Mouse (Mus musculus): ENCODE data around the gene Ankrd9. TPM values are rescaled to one million over a fixed set of nuclear protein-coding genes. Genes with fewer than 3 reads are reported as not detected.

The Ankrd9 gene
- polyA plus RNA-seq, 1 experiment = 21.0 TPM

DNA sequence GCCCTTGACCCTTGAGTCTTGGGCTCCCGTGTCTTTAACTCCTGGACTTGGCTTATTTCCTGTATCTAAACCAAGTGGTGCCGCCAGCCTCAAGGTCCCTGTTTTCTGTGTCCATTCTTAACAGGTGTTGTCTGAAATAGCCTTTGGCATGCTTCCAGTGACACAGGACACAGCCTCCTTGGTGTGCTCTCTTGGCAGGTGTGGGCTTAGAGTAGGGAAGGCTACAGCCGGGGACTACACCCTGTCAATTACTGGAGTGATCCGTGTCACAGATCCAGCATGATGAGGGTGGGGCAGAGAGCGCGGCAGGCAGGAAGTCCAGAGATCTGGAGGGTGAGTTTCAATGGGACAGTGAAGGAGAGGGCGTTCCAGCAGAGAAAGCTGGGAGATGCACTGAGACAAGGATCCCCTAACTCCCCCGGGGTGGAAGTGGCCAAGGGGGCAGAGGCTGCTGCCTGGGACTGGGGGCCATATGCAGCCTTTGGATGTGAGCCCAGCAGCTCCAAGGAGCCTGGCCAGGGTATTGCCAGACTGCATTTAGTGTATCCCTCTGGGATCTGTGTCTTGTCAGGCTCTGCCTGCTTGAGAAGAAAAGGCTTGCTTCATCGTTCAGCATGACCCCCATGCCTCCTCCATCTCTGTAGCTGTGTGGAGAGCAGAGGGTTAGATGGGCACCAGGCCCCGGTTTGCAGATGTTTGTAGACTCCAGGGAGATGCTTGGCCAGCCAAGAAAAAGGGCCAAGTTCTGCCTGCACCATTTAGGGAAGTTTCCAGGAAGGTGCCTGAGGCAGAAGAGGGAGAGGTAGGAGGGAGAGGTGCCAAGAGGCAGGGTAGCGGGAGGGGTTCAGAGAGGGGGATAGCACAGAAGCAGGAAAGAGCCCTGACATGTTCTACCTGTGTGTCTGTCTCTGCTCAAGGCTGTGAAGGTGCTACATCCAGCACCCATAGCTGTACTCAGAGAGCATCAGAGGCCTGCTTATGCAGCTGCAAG lies 30.0 kb upstream of the Ankrd9 start:
- H3K4me3 ChIP-seq (ENCODE audit: extremely low read depth, insufficient read depth, insufficient read length) = no peak overlapping the region
- H3K27ac ChIP-seq (ENCODE audit: insufficient read depth, low read length) = no peak overlapping the region
- TF ChIP-seq POLR2A (IDR thresholded peaks at IDR 0.05; ENCODE audit: low read depth, low read length) (no peak), CTCF (IDR thresholded peaks at IDR 0.05; ENCODE audit: extremely low read depth, insufficient read depth, insufficient read length, insufficient replicate concordance) (no peak)
- H3K27me3 ChIP-seq (ENCODE audit: control insufficient read depth, insufficient read depth, low read length) = no peaks in the 10 kb centered on the region
- 82% methylated on average over 11 of the region's 11 CpGs for WGBS
- H3K36me3 ChIP-seq (ENCODE audit: control insufficient read depth, insufficient read depth, low read length) = no peaks in the 10 kb centered on the region
- H3K4me1 ChIP-seq (ENCODE audit: control insufficient read depth, insufficient read depth, insufficient read length) = peaks cover 5% of the 10 kb centered on the region; the same call in 1 of the 2 replicates
- no peak for DNase-seq (ENCODE audit: low read depth in 1 of 2, low spot score in 2 of 2)

DNA sequence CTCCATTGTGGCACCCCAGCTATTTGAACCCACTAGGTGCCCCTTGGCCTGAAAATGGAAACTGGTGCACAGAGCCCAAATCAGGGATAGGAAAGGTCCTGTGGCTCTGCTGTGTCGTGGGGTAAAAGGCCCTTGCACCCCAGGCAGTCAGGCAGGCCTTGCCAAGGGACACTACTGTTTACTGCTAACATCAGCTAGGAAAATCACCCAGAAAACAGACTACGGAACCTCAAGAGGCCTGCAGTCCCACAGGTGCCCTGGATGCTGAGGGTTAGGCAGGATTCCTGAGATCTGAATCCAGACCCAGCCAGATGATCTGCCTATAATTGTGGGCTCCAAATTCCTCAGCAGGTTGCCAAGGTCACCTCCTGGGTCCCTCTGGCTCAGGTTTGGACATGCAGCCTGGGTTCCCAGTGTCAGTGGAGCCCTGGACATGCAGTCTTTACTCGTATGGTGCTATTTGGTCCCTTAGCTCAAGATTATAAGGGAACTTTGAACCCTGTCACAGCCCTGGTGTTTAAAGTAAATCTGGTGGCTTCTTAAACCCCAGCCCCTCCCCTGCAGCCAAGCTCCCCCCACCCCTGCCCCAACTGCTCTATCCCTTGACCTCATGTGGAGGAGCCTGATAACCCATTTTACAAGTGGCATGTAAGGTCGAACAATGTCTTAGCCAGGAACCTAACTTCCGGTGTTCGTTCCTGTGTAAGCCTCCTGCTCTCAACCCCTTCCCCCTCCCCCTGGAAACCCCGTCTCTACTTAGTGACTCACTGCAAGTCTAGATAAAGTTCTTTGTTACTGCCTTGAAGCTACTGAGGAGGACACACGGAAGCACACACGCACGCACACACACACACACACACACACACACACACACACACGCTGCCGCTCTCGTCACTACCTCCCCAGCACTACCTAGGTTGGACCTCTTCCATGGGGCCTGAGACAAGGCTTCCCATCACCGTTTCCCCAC lies 28.6 kb upstream of the Ankrd9 start:
- no peak for TF ChIP-seq CTCF (IDR thresholded peaks at IDR 0.05; ENCODE audit: extremely low read depth, insufficient read depth, insufficient read length, insufficient replicate concordance)
- Histone ChIP-seq H3K36me3 (ENCODE audit: control insufficient read depth, insufficient read depth, low read length) (no peaks in the 10 kb centered on the region), H3K4me3 (ENCODE audit: extremely low read depth, insufficient read depth, insufficient read length) (no peak overlapping the region), H3K27me3 (ENCODE audit: control insufficient read depth, insufficient read depth, low read length) (no peaks in the 10 kb centered on the region), H3K4me1 (ENCODE audit: control insufficient read depth, insufficient read depth, insufficient read length) (peaks cover 5% of the 10 kb centered on the region; the same call in 1 of the 2 replicates), H3K27ac (ENCODE audit: insufficient read depth, low read length) (no peak overlapping the region)
- peak; percentile 20 to 59 for DNase-seq (ENCODE audit: low read depth in 1 of 2, low spot score in 2 of 2)
- 40% methylated on average over 14 of the region's 14 CpGs for WGBS

DNA sequence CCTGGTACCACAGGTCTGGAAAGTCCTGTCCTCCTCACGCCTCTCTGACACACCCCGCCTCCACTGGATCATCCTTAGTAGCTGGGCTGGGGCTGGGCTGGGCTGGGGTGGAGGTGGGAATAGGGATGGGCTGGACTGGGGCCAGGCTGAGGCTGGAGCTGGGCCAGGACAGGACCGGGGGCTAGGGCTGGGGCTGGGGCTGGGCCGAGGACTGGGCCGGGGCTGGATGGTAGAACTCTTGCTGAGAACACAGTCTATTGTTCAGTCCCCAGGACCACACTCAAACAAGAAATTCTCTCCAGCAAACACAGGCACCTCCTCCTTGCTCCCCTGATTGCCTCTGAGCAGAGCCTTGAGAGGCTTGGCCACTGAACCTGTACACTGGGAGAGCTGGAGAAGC lies 27.5 kb upstream of the Ankrd9 start:
- TF ChIP-seq CTCF (IDR thresholded peaks at IDR 0.05; ENCODE audit: extremely low read depth, insufficient read depth, insufficient read length, insufficient replicate concordance) (no peak), POLR2A (IDR thresholded peaks at IDR 0.05; ENCODE audit: low read depth, low read length) (no peak)
- WGBS = 98% methylated on average over 5 of the region's 5 CpGs
- Histone ChIP-seq H3K27ac (ENCODE audit: insufficient read depth, low read length) (no peak overlapping the region), H3K27me3 (ENCODE audit: control insufficient read depth, insufficient read depth, low read length) (no peaks in the 10 kb centered on the region), H3K4me1 (ENCODE audit: control insufficient read depth, insufficient read depth, insufficient read length) (peaks cover 5% of the 10 kb centered on the region; the same call in 1 of the 2 replicates), H3K36me3 (ENCODE audit: control insufficient read depth, insufficient read depth, low read length) (no peaks in the 10 kb centered on the region), H3K4me3 (ENCODE audit: extremely low read depth, insufficient read depth, insufficient read length) (no peak overlapping the region)
- no peak for DNase-seq (ENCODE audit: low read depth in 1 of 2, low spot score in 2 of 2)

DNA sequence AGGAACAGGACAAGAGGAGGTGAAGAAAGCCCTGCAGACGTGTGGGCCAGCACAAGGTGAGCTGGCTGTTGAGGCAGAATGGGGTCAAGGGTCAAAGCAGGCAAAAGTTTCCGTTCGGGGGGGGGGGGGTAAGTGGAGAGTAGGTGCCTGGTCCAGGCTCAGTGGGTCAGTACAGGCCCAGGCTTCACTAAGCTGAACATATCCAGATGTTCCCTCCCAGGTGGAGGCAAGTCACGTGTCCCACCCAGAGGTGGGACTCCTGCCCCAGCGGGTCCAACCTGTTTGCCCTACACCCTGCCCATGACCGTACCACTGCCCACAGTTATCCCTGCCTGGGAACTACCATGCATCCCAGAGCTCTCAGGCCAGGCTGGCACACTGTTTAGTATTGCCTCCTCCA lies 27.0 kb upstream of the Ankrd9 start:
- WGBS = 87% methylated on average over 6 of the region's 6 CpGs
- Histone ChIP-seq H3K27me3 (ENCODE audit: control insufficient read depth, insufficient read depth, low read length) (no peaks in the 10 kb centered on the region), H3K36me3 (ENCODE audit: control insufficient read depth, insufficient read depth, low read length) (no peaks in the 10 kb centered on the region), H3K27ac (ENCODE audit: insufficient read depth, low read length) (no peak overlapping the region), H3K4me1 (ENCODE audit: control insufficient read depth, insufficient read depth, insufficient read length) (peaks cover 5% of the 10 kb centered on the region; the same call in 1 of the 2 replicates), H3K4me3 (ENCODE audit: extremely low read depth, insufficient read depth, insufficient read length) (no peak overlapping the region)
- TF ChIP-seq CTCF (IDR thresholded peaks at IDR 0.05; ENCODE audit: extremely low read depth, insufficient read depth, insufficient read length, insufficient replicate concordance) = no peak
- TF ChIP-seq POLR2A (IDR thresholded peaks at IDR 0.05; ENCODE audit: low read depth, low read length) = no peak
- no peak for DNase-seq (ENCODE audit: low read depth in 1 of 2, low spot score in 2 of 2)

DNA sequence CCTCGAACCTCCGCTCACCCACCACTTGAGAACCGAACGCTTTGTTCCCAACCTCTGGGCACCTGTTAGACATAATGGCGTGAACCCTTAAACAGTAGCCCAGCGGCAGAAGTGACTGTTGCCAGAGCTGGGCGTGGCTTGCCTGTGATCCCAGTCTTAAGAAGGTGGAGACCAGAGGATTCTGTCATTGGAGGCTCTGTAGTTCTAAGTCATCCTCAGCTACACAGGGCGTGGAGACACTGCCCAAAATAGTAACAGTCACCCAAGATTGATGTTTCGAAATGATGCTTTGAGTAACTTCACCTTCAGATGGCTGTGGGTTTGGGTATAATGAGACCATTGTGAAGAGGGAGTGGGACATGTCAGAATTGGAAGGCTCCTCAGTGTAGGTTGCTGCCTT lies 25.3 kb upstream of the Ankrd9 start:
- TF ChIP-seq CTCF (IDR thresholded peaks at IDR 0.05; ENCODE audit: extremely low read depth, insufficient read depth, insufficient read length, insufficient replicate concordance) (no peak), POLR2A (IDR thresholded peaks at IDR 0.05; ENCODE audit: low read depth, low read length) (no peak)
- Histone ChIP-seq H3K4me1 (ENCODE audit: control insufficient read depth, insufficient read depth, insufficient read length) (peaks cover 5% of the 10 kb centered on the region; the same call in 1 of the 2 replicates), H3K27ac (ENCODE audit: insufficient read depth, low read length) (no peak overlapping the region), H3K27me3 (ENCODE audit: control insufficient read depth, insufficient read depth, low read length) (no peaks in the 10 kb centered on the region), H3K4me3 (ENCODE audit: extremely low read depth, insufficient read depth, insufficient read length) (no peak overlapping the region), H3K36me3 (ENCODE audit: control insufficient read depth, insufficient read depth, low read length) (no peaks in the 10 kb centered on the region)
- WGBS = 76% methylated on average over 9 of the region's 9 CpGs
- DNase-seq (ENCODE audit: low read depth in 1 of 2, low spot score in 2 of 2) = no peak

DNA sequence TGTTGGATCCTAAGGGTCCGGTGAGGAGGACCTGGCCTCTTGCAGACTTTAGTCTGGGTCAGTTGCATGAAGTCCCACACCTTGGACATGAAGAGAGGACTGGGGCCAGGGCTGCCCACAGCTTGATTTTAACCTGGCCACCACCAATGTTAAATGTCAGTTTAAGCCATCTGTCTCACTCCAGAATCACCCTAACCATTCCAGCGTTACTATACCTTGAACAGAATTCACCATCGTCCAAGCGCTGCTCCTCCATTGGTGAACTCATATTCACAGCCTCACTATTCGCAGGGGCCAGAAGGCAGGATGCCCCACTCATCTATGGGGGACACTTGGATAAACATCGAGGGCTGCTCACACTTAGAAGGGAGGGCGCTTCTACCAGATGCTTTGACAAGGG lies 22.1 kb upstream of the Ankrd9 start:
- Histone ChIP-seq H3K27me3 (ENCODE audit: control insufficient read depth, insufficient read depth, low read length) (no peaks in the 10 kb centered on the region), H3K4me3 (ENCODE audit: extremely low read depth, insufficient read depth, insufficient read length) (no peak overlapping the region), H3K36me3 (ENCODE audit: control insufficient read depth, insufficient read depth, low read length) (no peaks in the 10 kb centered on the region), H3K4me1 (ENCODE audit: control insufficient read depth, insufficient read depth, insufficient read length) (no peaks in the 10 kb centered on the region), H3K27ac (ENCODE audit: insufficient read depth, low read length) (no peak overlapping the region)
- WGBS = 95% methylated on average over 7 of the region's 7 CpGs
- no peak for TF ChIP-seq POLR2A (IDR thresholded peaks at IDR 0.05; ENCODE audit: low read depth, low read length)
- no peak for TF ChIP-seq CTCF (IDR thresholded peaks at IDR 0.05; ENCODE audit: extremely low read depth, insufficient read depth, insufficient read length, insufficient replicate concordance)
- no peak for DNase-seq (ENCODE audit: low read depth in 1 of 2, low spot score in 2 of 2)

Data from spleen, adult 2 months (tissue).